7 mouse cellular contexts compared by ENCODE assay signal in genomic region chr13:18698518-18699065, GRCm38 (mm10). TPM values are rescaled to one million over a fixed set of nuclear protein-coding genes. Genes with fewer than 3 reads are reported as not detected.
DNase-seq lines count a peak whose midpoint lies in the region; ATAC-seq and TF ChIP-seq lines count a peak whose summit lies in the region.

No protein-coding gene starts in this region.

- H3K9ac ChIP-seq in liver, embryonic 11.5 days (ENCODE audit: low read depth, low read length): no peak overlapping the region
- no peak overlapping the region for H3K9ac ChIP-seq in forebrain, embryonic 11.5 days (ENCODE audit: low read length)
- H3K9ac ChIP-seq in stomach, postnatal 0 days (ENCODE audit: low read length): no peak overlapping the region

- no peak overlapping the region for H3K27ac ChIP-seq in liver, embryonic 11.5 days (ENCODE audit: low read depth, low read length)
- H3K27ac ChIP-seq in forebrain, embryonic 11.5 days (ENCODE audit: low read depth, low read length): no peak overlapping the region
- H3K27ac ChIP-seq in stomach, postnatal 0 days (replicated peaks): no peak overlapping the region

- DNase-seq in liver: peak; percentile 13
- DNase-seq in liver, embryonic 11.5 days (ENCODE audit: low spot score): no peak
- peak; percentile 7 to 41 for DNase-seq in adrenal gland, postnatal 36 days
- DNase-seq in forebrain, embryonic 11.5 days (ENCODE audit: low spot score): peak; percentile 59
- DNase-seq in layer of hippocampus, adult 8-10 months (ENCODE audit: low spot score in 2 of 2): peak; percentile 16 to 49
- DNase-seq in stomach, postnatal 0 days (ENCODE audit: low spot score): peak; percentile 33

- no peaks in the 10 kb centered on the region for H3K27me3 ChIP-seq in liver, embryonic 11.5 days (replicated peaks; ENCODE audit: control insufficient read depth, insufficient read depth, low read length)
- no peaks in the 10 kb centered on the region for H3K27me3 ChIP-seq in forebrain, embryonic 11.5 days (ENCODE audit: control insufficient read depth, insufficient read depth, low read length)
- H3K27me3 ChIP-seq in stomach, postnatal 0 days (ENCODE audit: control insufficient read depth, insufficient read depth, low read length): no peaks in the 10 kb centered on the region

- WGBS in liver, embryonic 11.5 days: 52% methylated on average over 7 of the region's 7 CpGs
- 53% methylated on average over 7 of the region's 7 CpGs for WGBS in forebrain, embryonic 11.5 days
- 42% methylated on average over 7 of the region's 7 CpGs for WGBS in stomach, postnatal 0 days

- TF ChIP-seq CTCF in stomach, postnatal 0 days (IDR thresholded peaks at IDR 0.05; ENCODE audit: low read depth): peak; percentile 77

- no peak overlapping the region for H3K4me3 ChIP-seq in liver, embryonic 11.5 days (ENCODE audit: low read depth, low read length)
- H3K4me3 ChIP-seq in forebrain, embryonic 11.5 days (ENCODE audit: low read depth, low read length): no peak overlapping the region
- no peak overlapping the region for H3K4me3 ChIP-seq in stomach, postnatal 0 days (ENCODE audit: low read depth, low read length)

- TF ChIP-seq EP300 in stomach, postnatal 0 days (optimal IDR thresholded peaks at IDR 0.05): no peak

- H3K4me2 ChIP-seq in liver, embryonic 11.5 days: no peak overlapping the region
- no peak overlapping the region for H3K4me2 ChIP-seq in forebrain, embryonic 11.5 days (ENCODE audit: low read depth, low read length, severe bottlenecking)
- H3K4me2 ChIP-seq in stomach, postnatal 0 days (replicated peaks; ENCODE audit: low read depth): no peak overlapping the region

- ATAC-seq in liver, embryonic 11.5 days (replicated peaks; ENCODE audit: low FRiP score): no peak
- 0 out of 2 replicates have a peak, but pooled peaks have one; percentile 36 for ATAC-seq in forebrain, embryonic 11.5 days (replicated peaks; ENCODE audit: low FRiP score)
- ATAC-seq in megakaryocyte-erythroid progenitor cell, adult 5-6 weeks (replicated peaks; ENCODE audit: low FRiP score, low TSS enrichment, poor library complexity, severe bottlenecking): 0 out of 2 replicates have a peak, but pooled peaks have one; percentile 47
- no peak for ATAC-seq in stomach, postnatal 0 days (ENCODE audit: low FRiP score, low TSS enrichment)

- no peaks in the 10 kb centered on the region for H3K36me3 ChIP-seq in liver, embryonic 11.5 days (ENCODE audit: control insufficient read depth, insufficient read depth, low read length)
- no peaks in the 10 kb centered on the region for H3K36me3 ChIP-seq in forebrain, embryonic 11.5 days (ENCODE audit: control insufficient read depth, insufficient read depth, low read length)
- H3K36me3 ChIP-seq in stomach, postnatal 0 days (ENCODE audit: control insufficient read depth, insufficient read depth, low read length): no peaks in the 10 kb centered on the region

- no peaks in the 10 kb centered on the region for H3K9me3 ChIP-seq in liver, embryonic 11.5 days (ENCODE audit: control insufficient read depth, low read length)
- no peaks in the 10 kb centered on the region for H3K9me3 ChIP-seq in forebrain, embryonic 11.5 days (ENCODE audit: control insufficient read depth, low read length)
- H3K9me3 ChIP-seq in stomach, postnatal 0 days (ENCODE audit: control insufficient read depth, low read length): no peaks in the 10 kb centered on the region

- H3K4me1 ChIP-seq in liver, embryonic 11.5 days (replicated peaks; ENCODE audit: control insufficient read depth, insufficient read depth, low read length): no peaks in the 10 kb centered on the region
- no peaks in the 10 kb centered on the region for H3K4me1 ChIP-seq in forebrain, embryonic 11.5 days (replicated peaks; ENCODE audit: control insufficient read depth, insufficient read depth, low read length)
- H3K4me1 ChIP-seq in stomach, postnatal 0 days (replicated peaks; ENCODE audit: control insufficient read depth, insufficient read depth): no peaks in the 10 kb centered on the region

RNA-seq across cellular contexts. Expression of gene Vps41, which starts 18.5 kb away (rescaled TPM):
- 50.0 and 56.2 TPM in 2 replicates for polyA plus RNA-seq in liver, embryonic 11.5 days (2014; fragmentation: Nextera tagmentation; extraction: Ambion mirVana)
- total RNA-seq in adrenal gland, postnatal 36 days (2021): 10 to 100 TPM; 62.4 to 78.7 TPM
- polyA plus RNA-seq in forebrain, embryonic 11.5 days (2014; fragmentation: Nextera tagmentation; extraction: Ambion mirVana): 82.1 and 89.3 TPM in 2 replicates
- 100 to 1,000 TPM; 149 to 164 (median 153) TPM for total RNA-seq in layer of hippocampus, adult 8-10 months (2022)
- total RNA-seq in megakaryocyte-erythroid progenitor cell, adult 5-6 weeks (2014; fragmentation: Nextera tagmentation): 37.1 and 54.6 TPM in 2 replicates
- total RNA-seq in megakaryocyte-erythroid progenitor cell, adult 5-6 weeks (2017): 54.9 and 73.6 TPM in 2 replicates
- 32.6 and 35.0 TPM in 2 replicates for polyA plus RNA-seq in stomach, postnatal 0 days (2015; fragmentation: Nextera tagmentation; extraction: Ambion mirVana)

Comparison
In these comparisons a context has a peak if more than half of its experiments do, and no peak if none do; other contexts are left out.
1. ATAC-seq: peak in forebrain, embryonic 11.5 days (single experiment) and megakaryocyte-erythroid progenitor cell, adult 5-6 weeks (single experiment); none in liver, embryonic 11.5 days (single experiment) and stomach, postnatal 0 days (single experiment).